Mouse (Mus musculus) right cerebral cortex, postnatal 10 days (tissue): ENCODE measurements around the gene Olfr824.
A peak's percentile ranks its signal among the peaks of the same experiment; 100 is the strongest.
"Not testable (repeated sequence)": the region's sequence is repeated elsewhere in the genome, so short reads cannot be mapped to it uniquely, and the experiment has no call there.

ENCODE experiments used
- DNase-seq, 2 experiments: peaks; one replicate each; pipeline ENCODE4 v3.0.0; 2021; ENCODE audit warnings: low spot score in 2 of 2

The Olfr824 gene

GRCm38 (mm10) chr10:130129900-130130299 lies at the start of gene Olfr824:
Olfr824 (minus strand) TSS chr10:130130000.
- DNase-seq = not testable (repeated sequence)

DNA sequence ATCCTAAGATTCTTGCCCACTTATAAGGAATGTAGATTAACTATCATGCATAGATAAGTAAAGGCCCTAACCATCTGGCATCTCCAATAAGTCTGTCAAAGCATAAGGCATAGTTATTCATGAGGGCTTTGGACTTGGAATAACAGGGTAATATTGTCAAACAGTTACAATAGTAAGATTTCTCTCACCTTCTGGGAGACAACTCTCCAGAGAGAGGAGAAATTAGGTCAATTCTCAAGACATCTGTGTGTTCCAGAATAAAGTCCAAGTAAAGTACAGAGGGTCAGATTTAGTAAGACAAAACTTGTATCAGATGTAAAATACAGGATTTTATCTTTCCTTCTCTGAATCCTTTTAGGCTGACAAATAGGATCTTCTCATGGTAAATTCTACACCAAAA lies 36.9 kb upstream of the Olfr824 start, which contains the start of gene Olfr825:
Gene Olfr825 (minus strand): TSS at position 101 of the 400 bp plus-strand sequence.
- no peak for DNase-seq

GRCm38 (mm10) chr10:130165196-130165595 lies 35.4 kb upstream of the Olfr824 start:
- no peak for DNase-seq

DNA sequence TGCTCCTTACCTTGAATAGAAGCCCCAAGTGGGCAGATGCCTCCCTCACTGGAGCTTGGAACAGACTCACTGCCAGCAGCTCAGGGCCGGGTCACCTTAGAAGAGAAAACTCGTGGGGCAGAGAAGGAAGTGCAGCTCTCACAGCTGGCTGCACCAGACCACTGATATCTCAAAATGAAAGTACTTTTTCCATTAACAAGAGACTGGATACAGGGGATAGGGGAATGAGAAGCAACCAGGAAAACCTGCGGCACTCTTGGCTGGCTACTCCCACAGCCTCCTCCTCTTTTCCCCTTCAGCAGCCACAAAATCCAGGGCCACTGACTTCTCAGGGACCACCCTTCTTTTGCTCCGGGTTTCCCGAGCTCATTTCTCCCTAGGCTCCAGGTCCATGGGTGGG lies 14.3 kb upstream of the Olfr824 start:
- no peak for DNase-seq

GRCm38 (mm10) chr10:130142481-130142880 lies 12.7 kb upstream of the Olfr824 start:
- not testable (repeated sequence) for DNase-seq

DNA sequence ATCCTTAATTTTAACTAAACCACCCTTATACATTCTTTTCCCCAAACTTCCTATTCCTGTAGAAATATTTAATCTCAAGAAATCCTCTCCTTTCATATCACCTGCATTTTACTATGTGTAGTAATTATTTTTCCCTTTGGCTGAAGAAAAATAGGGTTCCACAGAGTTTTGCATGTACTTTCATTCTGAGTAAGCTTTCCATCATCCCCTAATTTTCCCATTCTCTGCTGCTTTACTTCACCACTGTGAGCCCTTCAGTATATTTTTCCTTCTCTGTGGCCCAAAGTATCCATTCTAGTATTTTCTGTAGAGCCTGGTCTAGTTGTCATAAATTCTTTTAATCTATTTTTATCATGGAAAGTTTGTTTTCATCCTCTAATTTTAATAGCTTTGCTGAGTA lies 5.0 kb upstream of the Olfr824 start:
- DNase-seq = no peak

- DNase-seq = not testable (repeated sequence)
These were observed 13.8 kb downstream of the Olfr824 start for GRCm38 (mm10) chr10:130116045-130116444.

DNA sequence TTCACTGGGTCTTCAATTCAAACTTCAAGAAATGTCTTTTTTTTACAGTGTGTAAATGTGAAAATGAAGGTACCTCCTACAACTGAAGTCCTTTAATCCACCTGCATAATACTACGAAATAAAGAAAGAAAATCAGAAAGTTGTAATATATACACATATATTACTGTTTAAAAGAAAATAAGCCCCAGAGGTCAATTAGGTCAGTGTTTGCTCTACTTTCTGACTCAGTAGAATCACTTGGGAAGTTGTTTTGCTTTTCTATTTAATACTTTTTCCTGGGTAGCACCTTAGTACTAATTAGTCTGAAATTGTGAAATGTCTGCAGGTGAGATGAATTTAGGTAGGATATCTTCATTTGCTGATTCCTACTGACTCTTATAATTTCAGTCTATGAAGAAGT lies 14.5 kb downstream of the Olfr824 start, which contains the start of gene Olfr823:
Gene Olfr823 (minus strand): TSS at position 101 of the 400 bp plus-strand sequence.
- DNase-seq = not testable (repeated sequence)

GRCm38 (mm10) chr10:130096104-130096503 lies 33.7 kb downstream of the Olfr824 start:
- DNase-seq = no peak

DNA sequence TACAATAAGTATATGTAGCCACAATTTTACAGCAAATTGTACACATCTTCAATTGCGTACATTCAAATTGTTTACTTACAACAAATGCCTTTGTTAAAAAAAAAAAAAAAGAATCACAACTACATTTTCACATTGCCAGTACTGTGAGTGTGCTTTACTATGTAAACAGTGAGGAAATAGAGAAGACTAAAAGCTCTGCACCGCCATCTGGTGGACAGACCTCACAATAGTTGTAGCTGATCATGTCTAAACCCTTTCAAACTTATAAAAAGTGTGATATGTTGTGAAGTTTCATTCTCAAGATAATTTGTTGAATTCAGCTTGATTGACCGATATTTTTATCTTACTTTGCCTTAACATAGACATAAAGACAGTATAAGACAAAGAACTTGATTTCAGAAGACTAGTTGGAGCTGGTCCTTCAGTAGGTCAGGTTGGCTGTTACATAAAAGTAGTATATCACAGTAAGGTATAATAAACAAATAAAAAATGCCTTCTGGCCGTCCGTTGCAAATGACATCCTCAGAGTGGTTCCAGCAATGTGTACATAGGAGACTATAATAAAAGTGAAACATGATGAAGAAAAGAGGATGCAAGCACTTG lies 36.9 kb downstream of the Olfr824 start:
- DNase-seq = peak; percentile 65 to 84
